Mouse (Mus musculus): ENCODE results near the gene Dpf2. TPM values are rescaled to one million over a fixed set of nuclear protein-coding genes. Genes with fewer than 3 reads are reported as not detected.

Dpf2 gene
- total and polyA plus RNA-seq, 2 experiments: 10.3 to 40.0 TPM

- no peaks in the 10 kb centered on the region for H3K36me3 ChIP-seq (ENCODE audit: control insufficient read depth, insufficient read depth, low read length)
- peak overlapping the region; percentile 96 for H3K27ac ChIP-seq (replicated peaks; ENCODE audit: insufficient read depth, low read depth, low read length)
- H3K4me1 ChIP-seq (ENCODE audit: control insufficient read depth, insufficient read depth, low read length): peaks cover 25% of the 10 kb centered on the region
- H3K9ac ChIP-seq (ENCODE audit: low read depth, low read length): peak overlapping the region; percentile 83
- 4% methylated on average over 13 of the region's 13 CpGs for WGBS
- H3K4me3 ChIP-seq (ENCODE audit: insufficient read depth, low read depth, low read length): peak overlapping the region; percentile 51
- H3K27me3 ChIP-seq (ENCODE audit: control insufficient read depth, insufficient read depth, low read length): no peaks in the 10 kb centered on the region
- 0 out of 2 replicates have a peak, but pooled peaks have one; percentile 35 for TF ChIP-seq POLR2A (IDR thresholded peaks at IDR 0.05; ENCODE audit: extremely low read depth, insufficient read depth, low read length)
- no peak for TF ChIP-seq CTCF (IDR thresholded peaks at IDR 0.05; ENCODE audit: low read depth, low read length)
- peak; percentile 87 for DNase-seq (ENCODE audit: extremely low read depth, low read depth, low spot score)
- H3K79me2 ChIP-seq (ENCODE audit: control insufficient read depth, insufficient read depth, low read length): peaks cover 5% of the 10 kb centered on the region
Observed at GRCm38 (mm10) chr19:5848826-5849672, 63.8 kb downstream of the Dpf2 start.

GRCm38 (mm10) chr19:5848032-5848825, 64.6 kb downstream of the Dpf2 start:
- peaks cover 13% of the 10 kb centered on the region for H3K79me2 ChIP-seq (ENCODE audit: control insufficient read depth, insufficient read depth, low read length)
- H3K9ac ChIP-seq (ENCODE audit: low read depth, low read length): peak overlapping the region; percentile 83
- H3K36me3 ChIP-seq (ENCODE audit: control insufficient read depth, insufficient read depth, low read length): no peaks in the 10 kb centered on the region
- TF ChIP-seq CTCF (IDR thresholded peaks at IDR 0.05; ENCODE audit: low read depth, low read length) (no peak), POLR2A (IDR thresholded peaks at IDR 0.05; ENCODE audit: extremely low read depth, insufficient read depth, low read length) (0 out of 2 replicates have a peak, but pooled peaks have one; percentile 4)
- H3K27me3 ChIP-seq (ENCODE audit: control insufficient read depth, insufficient read depth, low read length): no peaks in the 10 kb centered on the region
- peaks cover 25% of the 10 kb centered on the region for H3K4me1 ChIP-seq (ENCODE audit: control insufficient read depth, insufficient read depth, low read length)
- DNase-seq (ENCODE audit: extremely low read depth, low read depth, low spot score): peak; percentile 87
- 7% methylated on average over 14 of the region's 14 CpGs for WGBS
- peak overlapping the region; percentile 51 for H3K4me3 ChIP-seq (ENCODE audit: insufficient read depth, low read depth, low read length)
- peak overlapping the region; percentile 96 for H3K27ac ChIP-seq (replicated peaks; ENCODE audit: insufficient read depth, low read depth, low read length)

- TF ChIP-seq POLR2A (IDR thresholded peaks at IDR 0.05; ENCODE audit: extremely low read depth, insufficient read depth, low read length) (no peak), CTCF (IDR thresholded peaks at IDR 0.05; ENCODE audit: low read depth, low read length) (no peak)
- peak; percentile 61 for DNase-seq (ENCODE audit: extremely low read depth, low read depth, low spot score)
- Histone ChIP-seq H3K9ac (ENCODE audit: low read depth, low read length) (peak overlapping the region; percentile 83), H3K4me3 (ENCODE audit: insufficient read depth, low read depth, low read length) (no peak overlapping the region), H3K27ac (replicated peaks; ENCODE audit: insufficient read depth, low read depth, low read length) (peak overlapping the region; percentile 96), H3K79me2 (ENCODE audit: control insufficient read depth, insufficient read depth, low read length) (peaks cover 13% of the 10 kb centered on the region), H3K27me3 (ENCODE audit: control insufficient read depth, insufficient read depth, low read length) (no peaks in the 10 kb centered on the region), H3K36me3 (ENCODE audit: control insufficient read depth, insufficient read depth, low read length) (no peaks in the 10 kb centered on the region), H3K4me1 (ENCODE audit: control insufficient read depth, insufficient read depth, low read length) (peaks cover 25% of the 10 kb centered on the region)
- 27% methylated on average over 4 of the region's 4 CpGs for WGBS
Observed at GRCm38 (mm10) chr19:5847306-5847796, 65.5 kb downstream of the Dpf2 start.

- Histone ChIP-seq H3K4me1 (ENCODE audit: control insufficient read depth, insufficient read depth, low read length) (peaks cover 20% of the 10 kb centered on the region), H3K27me3 (ENCODE audit: control insufficient read depth, insufficient read depth, low read length) (no peaks in the 10 kb centered on the region), H3K36me3 (ENCODE audit: control insufficient read depth, insufficient read depth, low read length) (no peaks in the 10 kb centered on the region), H3K9ac (ENCODE audit: low read depth, low read length) (peak overlapping the region; percentile 83), H3K79me2 (ENCODE audit: control insufficient read depth, insufficient read depth, low read length) (peaks cover 13% of the 10 kb centered on the region), H3K27ac (replicated peaks; ENCODE audit: insufficient read depth, low read depth, low read length) (peak overlapping the region; percentile 96), H3K4me3 (ENCODE audit: insufficient read depth, low read depth, low read length) (no peak overlapping the region)
- peak; percentile 96 for DNase-seq (ENCODE audit: extremely low read depth, low read depth, low spot score)
- WGBS: 0% methylated on average over 16 of the region's 16 CpGs
- peak; percentile 48; the same call in 1 of the 2 replicates for TF ChIP-seq POLR2A (IDR thresholded peaks at IDR 0.05; ENCODE audit: extremely low read depth, insufficient read depth, low read length)
- TF ChIP-seq CTCF (IDR thresholded peaks at IDR 0.05; ENCODE audit: low read depth, low read length): no peak
Observed at GRCm38 (mm10) chr19:5846557-5847305, 66.1 kb downstream of the Dpf2 start.

Other genes with a start within 250 kb of the Dpf2 start
Only the 30 nearest of the 31 such genes appear.
- 10.2 and 16.4 TPM in 2 replicates for gene Map3k11, start 224.3 kb downstream of the Dpf2 start, total RNA-seq (2014; rRNA removed)
- gene Map3k11, start 224.3 kb downstream of the Dpf2 start, polyA plus RNA-seq (2012; rRNA removed): 46.2 and 53.6 TPM in 2 replicates
- gene Pcnx3, start 224.1 kb downstream of the Dpf2 start, total RNA-seq (2014; rRNA removed): 7.6 and 14.0 TPM in 2 replicates
- gene Pcnx3, start 224.1 kb downstream of the Dpf2 start, polyA plus RNA-seq (2012; rRNA removed): 44.8 and 63.8 TPM in 2 replicates
- not detected in 2 replicates for gene Kcnk7, start 208.6 kb downstream of the Dpf2 start, total RNA-seq (2014; rRNA removed)
- gene Kcnk7, start 208.6 kb downstream of the Dpf2 start, polyA plus RNA-seq (2012; rRNA removed): 0.09 TPM in 1 of 2 replicates, not detected in the other
- 5.1 and 5.8 TPM in 2 replicates for gene Ehbp1l1, start 186.7 kb downstream of the Dpf2 start, total RNA-seq (2014; rRNA removed)
- gene Ehbp1l1, start 186.7 kb downstream of the Dpf2 start, polyA plus RNA-seq (2012; rRNA removed): 5.3 and 8.3 TPM in 2 replicates
- gene Fam89b, start 183.4 kb downstream of the Dpf2 start, total RNA-seq (2014; rRNA removed): 6.8 and 9.9 TPM in 2 replicates
- 51.7 and 56.6 TPM in 2 replicates for gene Fam89b, start 183.4 kb downstream of the Dpf2 start, polyA plus RNA-seq (2012; rRNA removed)
- 1.2 and 2.1 TPM in 2 replicates for gene Ltbp3, start 172.1 kb downstream of the Dpf2 start, total RNA-seq (2014; rRNA removed)
- gene Ltbp3, start 172.1 kb downstream of the Dpf2 start, polyA plus RNA-seq (2012; rRNA removed): 3.4 and 3.6 TPM in 2 replicates
- gene Scyl1, start 141.6 kb downstream of the Dpf2 start, total RNA-seq (2014; rRNA removed): 28.9 and 35.9 TPM in 2 replicates
- gene Scyl1, start 141.6 kb downstream of the Dpf2 start, polyA plus RNA-seq (2012; rRNA removed): 40.9 and 46.6 TPM in 2 replicates
- gene Frmd8, start 37.7 kb downstream of the Dpf2 start, total RNA-seq (2014; rRNA removed): 5.2 and 5.9 TPM in 2 replicates
- 10.3 and 14.2 TPM in 2 replicates for gene Frmd8, start 37.7 kb downstream of the Dpf2 start, polyA plus RNA-seq (2012; rRNA removed)
- 8.6 and 13.0 TPM in 2 replicates for gene Slc25a45, start 35.2 kb downstream of the Dpf2 start, total RNA-seq (2014; rRNA removed)
- 52.8 and 57.7 TPM in 2 replicates for gene Slc25a45, start 35.2 kb downstream of the Dpf2 start, polyA plus RNA-seq (2012; rRNA removed)
- gene Tigd3, start 18.9 kb downstream of the Dpf2 start, total RNA-seq (2014; rRNA removed): 0.18 and 0.27 TPM in 2 replicates
- gene Tigd3, start 18.9 kb downstream of the Dpf2 start, polyA plus RNA-seq (2012; rRNA removed): 0.16 and 0.24 TPM in 2 replicates
- gene Cdc42ep2, start 11.8 kb upstream of the Dpf2 start, total RNA-seq (2014; rRNA removed): 1.7 and 2.1 TPM in 2 replicates
- 2.1 and 2.4 TPM in 2 replicates for gene Cdc42ep2, start 11.8 kb upstream of the Dpf2 start, polyA plus RNA-seq (2012; rRNA removed)
- gene Pola2, start 51.2 kb upstream of the Dpf2 start, total RNA-seq (2014; rRNA removed): 6.7 and 8.3 TPM in 2 replicates
- 10.5 and 14.3 TPM in 2 replicates for gene Pola2, start 51.2 kb upstream of the Dpf2 start, polyA plus RNA-seq (2012; rRNA removed)
- not detected in 2 replicates for gene Slc22a20, start 73.1 kb upstream of the Dpf2 start, total RNA-seq (2014; rRNA removed)
- not detected in 2 replicates for gene Slc22a20, start 73.1 kb upstream of the Dpf2 start, polyA plus RNA-seq (2012; rRNA removed)
- gene Capn1, start 102.9 kb upstream of the Dpf2 start, total RNA-seq (2014; rRNA removed): 8.0 and 9.9 TPM in 2 replicates
- gene Capn1, start 102.9 kb upstream of the Dpf2 start, polyA plus RNA-seq (2012; rRNA removed): 10.6 and 12.7 TPM in 2 replicates
- gene Syvn1, start 133.6 kb upstream of the Dpf2 start, total RNA-seq (2014; rRNA removed): 7.6 and 15.2 TPM in 2 replicates
- 53.0 and 64.7 TPM in 2 replicates for gene Syvn1, start 133.6 kb upstream of the Dpf2 start, polyA plus RNA-seq (2012; rRNA removed)
- gene Mrpl49, start 144.8 kb upstream of the Dpf2 start, total RNA-seq (2014; rRNA removed): 27.1 and 27.2 TPM in 2 replicates
- 13.6 and 16.8 TPM in 2 replicates for gene Mrpl49, start 144.8 kb upstream of the Dpf2 start, polyA plus RNA-seq (2012; rRNA removed)
- gene Fau, start 144.8 kb upstream of the Dpf2 start, total RNA-seq (2014; rRNA removed): 455 and 560 TPM in 2 replicates
- gene Fau, start 144.8 kb upstream of the Dpf2 start, polyA plus RNA-seq (2012; rRNA removed): 715 and 820 TPM in 2 replicates
- 10.9 and 12.6 TPM in 2 replicates for gene Znhit2, start 148.2 kb upstream of the Dpf2 start, total RNA-seq (2014; rRNA removed)
- 52.6 and 52.7 TPM in 2 replicates for gene Znhit2, start 148.2 kb upstream of the Dpf2 start, polyA plus RNA-seq (2012; rRNA removed)
- gene Tm7sf2, start 155.4 kb upstream of the Dpf2 start, total RNA-seq (2014; rRNA removed): 185 and 210 TPM in 2 replicates
- 433 and 503 TPM in 2 replicates for gene Tm7sf2, start 155.4 kb upstream of the Dpf2 start, polyA plus RNA-seq (2012; rRNA removed)
- gene Vps51, start 164.2 kb upstream of the Dpf2 start, total RNA-seq (2014; rRNA removed): 16.0 and 19.8 TPM in 2 replicates
- gene Vps51, start 164.2 kb upstream of the Dpf2 start, polyA plus RNA-seq (2012; rRNA removed): 30.4 and 36.3 TPM in 2 replicates
- not detected in 2 replicates for gene Tmem262, start 167.0 kb upstream of the Dpf2 start, total RNA-seq (2014; rRNA removed)
- gene Tmem262, start 167.0 kb upstream of the Dpf2 start, polyA plus RNA-seq (2012; rRNA removed): not detected in 2 replicates
- gene Gm28374, start 169.2 kb upstream of the Dpf2 start, total RNA-seq (2014; rRNA removed): 0.34 and 0.46 TPM in 2 replicates
- gene Gm28374, start 169.2 kb upstream of the Dpf2 start, polyA plus RNA-seq (2012; rRNA removed): 0.20 TPM in 1 of 2 replicates, not detected in the other
- gene Zfpl1, start 171.9 kb upstream of the Dpf2 start, total RNA-seq (2014; rRNA removed): 7.9 and 11.0 TPM in 2 replicates
- gene Zfpl1, start 171.9 kb upstream of the Dpf2 start, polyA plus RNA-seq (2012; rRNA removed): 45.1 and 49.1 TPM in 2 replicates
- 0.28 and 0.47 TPM in 2 replicates for gene Cdca5, start 172.0 kb upstream of the Dpf2 start, total RNA-seq (2014; rRNA removed)
- 0.18 and 0.20 TPM in 2 replicates for gene Cdca5, start 172.0 kb upstream of the Dpf2 start, polyA plus RNA-seq (2012; rRNA removed)
- not detected in 2 replicates for gene AC131692.1, start 181.4 kb upstream of the Dpf2 start, total RNA-seq (2014; rRNA removed)
- not detected in 2 replicates for gene AC131692.1, start 181.4 kb upstream of the Dpf2 start, polyA plus RNA-seq (2012; rRNA removed)
- gene Naaladl1, start 192.8 kb upstream of the Dpf2 start, total RNA-seq (2014; rRNA removed): not detected in 2 replicates
- not detected in 2 replicates for gene Naaladl1, start 192.8 kb upstream of the Dpf2 start, polyA plus RNA-seq (2012; rRNA removed)
- gene Sac3d1, start 205.6 kb upstream of the Dpf2 start, total RNA-seq (2014; rRNA removed): 4.0 and 4.9 TPM in 2 replicates
- 19.4 and 22.0 TPM in 2 replicates for gene Sac3d1, start 205.6 kb upstream of the Dpf2 start, polyA plus RNA-seq (2012; rRNA removed)
- gene Snx15, start 215.3 kb upstream of the Dpf2 start, total RNA-seq (2014; rRNA removed): 7.2 and 10.5 TPM in 2 replicates
- 19.1 and 20.5 TPM in 2 replicates for gene Snx15, start 215.3 kb upstream of the Dpf2 start, polyA plus RNA-seq (2012; rRNA removed)
- 0.74 and 1.6 TPM in 2 replicates for gene Batf2, start 228.0 kb upstream of the Dpf2 start, total RNA-seq (2014; rRNA removed)
- gene Batf2, start 228.0 kb upstream of the Dpf2 start, polyA plus RNA-seq (2012; rRNA removed): 1.1 and 2.4 TPM in 2 replicates
- 2.5 and 3.0 TPM in 2 replicates for gene Arl2, start 228.5 kb upstream of the Dpf2 start, total RNA-seq (2014; rRNA removed)
- gene Arl2, start 228.5 kb upstream of the Dpf2 start, polyA plus RNA-seq (2012; rRNA removed): 13.9 and 16.3 TPM in 2 replicates